Mouse (Mus musculus): ENCODE measurements at regions not wholly inside any gene's neighbourhood (a gene's known extent, or its start where the extent isn't known, plus 50 kb on each side); places are given as distances from the start of the nearest gene placed in this dataset.

GRCm38 (mm10) chr7:128868799-128869198 lies 124.1 kb downstream of the Sec23ip start:
- WGBS: 89% methylated on average over 2 of the region's 2 CpGs
- Histone ChIP-seq H3K27ac (ENCODE audit: insufficient read depth, low read depth, low read length) (no peak overlapping the region), H3K4me1 (ENCODE audit: control insufficient read depth, insufficient read depth, low read length) (no peaks in the 10 kb centered on the region), H3K4me3 (ENCODE audit: insufficient read depth, low read depth, low read length) (no peak overlapping the region)
- TF ChIP-seq POLR2A (IDR thresholded peaks at IDR 0.05; ENCODE audit: insufficient read depth, low read depth, low read length): no peak
- no peak for TF ChIP-seq CTCF (IDR thresholded peaks at IDR 0.05; ENCODE audit: insufficient read depth, low read depth, low read length)

DNA sequence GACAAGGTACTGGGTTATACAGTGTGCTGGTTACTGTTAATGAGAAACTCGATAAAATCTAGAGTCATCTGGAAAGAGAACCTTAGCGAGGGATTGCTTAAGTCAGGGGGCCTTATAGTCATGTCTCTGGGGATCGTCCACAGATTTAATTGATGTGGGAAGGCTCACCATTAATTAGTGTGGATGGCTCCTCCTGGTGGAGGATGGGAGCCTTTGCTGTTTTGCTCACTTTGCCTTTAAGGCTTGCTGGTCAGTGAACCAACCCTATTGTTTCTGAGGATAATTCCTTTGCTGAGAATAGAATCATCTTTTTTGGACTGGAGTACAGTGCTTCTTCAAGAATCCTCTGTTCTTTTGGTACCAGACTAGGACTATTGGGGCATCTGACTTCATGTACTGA lies 139.3 kb downstream of the Sec23ip start:
- H3K4me3 ChIP-seq (ENCODE audit: insufficient read depth, low read depth, low read length): no peak overlapping the region
- 0 out of 2 replicates have a peak, but pooled peaks cover 3% of the 10 kb centered on the region for H3K4me1 ChIP-seq (ENCODE audit: control insufficient read depth, insufficient read depth, low read length)
- 78% methylated on average over 3 of the region's 3 CpGs for WGBS
- TF ChIP-seq POLR2A (IDR thresholded peaks at IDR 0.05; ENCODE audit: insufficient read depth, low read depth, low read length) (no peak), CTCF (IDR thresholded peaks at IDR 0.05; ENCODE audit: insufficient read depth, low read depth, low read length) (no peak)
- no peak overlapping the region for H3K27ac ChIP-seq (ENCODE audit: insufficient read depth, low read depth, low read length)

GRCm38 (mm10) chr7:128885551-128885950 lies 140.8 kb downstream of the Sec23ip start:
- H3K4me3 ChIP-seq (ENCODE audit: insufficient read depth, low read depth, low read length): no peak overlapping the region
- TF ChIP-seq CTCF (IDR thresholded peaks at IDR 0.05; ENCODE audit: insufficient read depth, low read depth, low read length) (no peak), POLR2A (IDR thresholded peaks at IDR 0.05; ENCODE audit: insufficient read depth, low read depth, low read length) (no peak)

DNA sequence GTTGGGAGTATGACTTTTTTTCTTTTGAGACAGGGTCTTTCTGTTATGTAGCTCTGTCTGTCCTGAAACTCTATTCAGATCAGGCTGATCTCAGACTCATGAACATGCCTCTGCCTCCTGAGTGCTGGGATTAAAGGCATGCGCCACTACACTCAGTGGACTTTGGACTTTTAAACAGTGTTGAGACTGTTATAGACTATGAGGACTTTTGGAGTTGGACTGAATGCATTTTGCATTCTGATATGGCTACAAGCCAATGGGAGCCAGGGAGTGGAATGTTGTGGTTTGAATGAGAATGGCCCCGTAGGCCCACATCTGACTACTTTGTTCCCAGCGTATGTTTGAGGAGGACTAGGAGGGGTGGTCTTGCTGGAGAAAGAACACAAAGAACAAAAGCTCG lies 165.4 kb downstream of the Sec23ip start:
- 78% methylated on average over 4 of the region's 4 CpGs for WGBS
- H3K27ac ChIP-seq (ENCODE audit: insufficient read depth, low read depth, low read length): no peak overlapping the region
- no peak overlapping the region for H3K4me3 ChIP-seq (ENCODE audit: insufficient read depth, low read depth, low read length)
- TF ChIP-seq POLR2A (IDR thresholded peaks at IDR 0.05; ENCODE audit: insufficient read depth, low read depth, low read length): no peak
- no peak for TF ChIP-seq CTCF (IDR thresholded peaks at IDR 0.05; ENCODE audit: insufficient read depth, low read depth, low read length)
- H3K4me1 ChIP-seq (ENCODE audit: control insufficient read depth, insufficient read depth, low read length): no peaks in the 10 kb centered on the region

More at GRCm38 (mm10) chr7:128885551-128885950, 140.8 kb downstream of the Sec23ip start:
- H3K4me1 ChIP-seq (ENCODE audit: control insufficient read depth, insufficient read depth, low read length): no peaks in the 10 kb centered on the region
- 45% methylated on average over 4 of the region's 4 CpGs for WGBS
- H3K27ac ChIP-seq (ENCODE audit: insufficient read depth, low read depth, low read length): no peak overlapping the region

DNA sequence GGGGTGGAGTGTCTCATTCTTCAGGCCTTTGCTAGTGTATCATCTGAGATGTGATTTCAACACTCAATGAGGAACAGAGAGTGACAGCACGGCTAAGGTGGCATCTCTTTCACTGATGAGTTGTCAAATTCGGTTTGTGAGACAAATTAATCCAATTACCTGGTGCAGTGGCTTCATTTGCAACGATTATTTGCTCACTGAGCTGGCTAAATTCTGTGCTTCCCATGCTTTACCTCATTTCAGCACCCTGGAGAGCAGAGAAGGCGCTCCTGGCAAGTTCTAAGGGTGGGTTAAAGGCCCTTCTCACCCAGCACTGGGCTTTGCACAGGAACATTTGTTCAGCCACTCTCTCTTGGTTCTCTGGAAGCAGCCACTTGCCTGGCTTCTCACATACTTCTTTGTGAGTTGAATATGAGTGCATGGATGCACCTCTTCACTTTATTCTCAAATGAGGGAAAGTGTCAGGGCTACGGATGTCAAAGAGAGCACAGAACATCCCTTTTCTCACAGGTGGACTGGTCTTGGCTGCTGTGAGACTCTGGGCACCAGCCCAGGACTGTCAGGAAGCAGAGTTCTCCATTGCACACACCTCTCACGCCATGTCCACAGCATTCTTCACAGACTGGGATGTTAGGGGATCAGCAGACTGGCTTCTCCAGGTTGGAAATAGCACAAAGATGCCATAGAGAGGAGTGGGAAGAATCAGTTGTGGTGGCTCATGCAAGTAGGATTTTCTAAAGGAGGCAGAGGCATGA lies 193.4 kb downstream of the Sec23ip start:
- no peak for TF ChIP-seq POLR2A (IDR thresholded peaks at IDR 0.05; ENCODE audit: insufficient read depth, low read depth, low read length)
- TF ChIP-seq CTCF (IDR thresholded peaks at IDR 0.05; ENCODE audit: insufficient read depth, low read depth, low read length): no peak
- WGBS: 69% methylated on average over 6 of the region's 6 CpGs
- no peaks in the 10 kb centered on the region for H3K4me1 ChIP-seq (ENCODE audit: control insufficient read depth, insufficient read depth, low read length)

DNA sequence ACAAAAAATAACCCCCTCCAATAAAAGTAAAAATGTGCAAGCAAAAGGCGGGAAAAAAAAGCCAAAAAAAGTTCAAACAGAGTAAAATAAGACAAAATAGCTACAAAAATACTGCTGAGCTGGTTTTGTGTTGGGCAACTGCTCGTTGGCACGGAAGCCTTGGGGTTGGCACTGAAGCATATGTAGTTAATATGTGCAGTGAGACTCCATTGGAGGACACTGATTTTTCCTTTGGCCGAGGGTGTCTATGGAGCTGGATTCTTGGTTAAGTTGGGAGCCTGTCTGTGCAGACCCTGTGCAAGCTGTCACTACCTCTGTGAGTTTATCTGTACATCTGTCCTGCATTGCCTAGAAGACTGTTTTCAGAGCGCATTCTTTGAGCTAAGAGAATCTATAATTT lies 215.8 kb downstream of the Sec23ip start:
- Histone ChIP-seq H3K4me1 (ENCODE audit: control insufficient read depth, insufficient read depth, low read length) (no peaks in the 10 kb centered on the region), H3K4me3 (ENCODE audit: insufficient read depth, low read depth, low read length) (no peak overlapping the region), H3K27ac (ENCODE audit: insufficient read depth, low read depth, low read length) (no peak overlapping the region)
- 57% methylated on average over 5 of the region's 5 CpGs for WGBS
- TF ChIP-seq CTCF (IDR thresholded peaks at IDR 0.05; ENCODE audit: insufficient read depth, low read depth, low read length) (no peak), POLR2A (IDR thresholded peaks at IDR 0.05; ENCODE audit: insufficient read depth, low read depth, low read length) (no peak)

More for the DNA sequence above, 193.4 kb downstream of the Sec23ip start:
- Histone ChIP-seq H3K27ac (ENCODE audit: insufficient read depth, low read depth, low read length) (no peak overlapping the region), H3K4me3 (ENCODE audit: insufficient read depth, low read depth, low read length) (no peak overlapping the region)

GRCm38 (mm10) chr7:128979904-128980303 lies 235.2 kb downstream of the Sec23ip start:
- no peak for TF ChIP-seq CTCF (IDR thresholded peaks at IDR 0.05; ENCODE audit: insufficient read depth, low read depth, low read length)
- no peak for TF ChIP-seq POLR2A (IDR thresholded peaks at IDR 0.05; ENCODE audit: insufficient read depth, low read depth, low read length)
- Histone ChIP-seq H3K27ac (ENCODE audit: insufficient read depth, low read depth, low read length) (no peak overlapping the region), H3K4me1 (ENCODE audit: control insufficient read depth, insufficient read depth, low read length) (no peaks in the 10 kb centered on the region), H3K4me3 (ENCODE audit: insufficient read depth, low read depth, low read length) (no peak overlapping the region)
- 84% methylated on average over 3 of the region's 4 CpGs for WGBS

- Histone ChIP-seq H3K4me3 (ENCODE audit: insufficient read depth, low read depth, low read length) (no peak overlapping the region), H3K4me1 (ENCODE audit: control insufficient read depth, insufficient read depth, low read length) (no peaks in the 10 kb centered on the region), H3K27ac (ENCODE audit: insufficient read depth, low read depth, low read length) (no peak overlapping the region)
- WGBS: 52% methylated on average over 7 of the region's 7 CpGs
- TF ChIP-seq CTCF (IDR thresholded peaks at IDR 0.05; ENCODE audit: insufficient read depth, low read depth, low read length) (no peak), POLR2A (IDR thresholded peaks at IDR 0.05; ENCODE audit: insufficient read depth, low read depth, low read length) (no peak)
These were observed 236.1 kb downstream of the Sec23ip start for GRCm38 (mm10) chr7:128980827-128981226.

GRCm38 (mm10) chr7:128998759-128999158 lies 254.0 kb downstream of the Sec23ip start:
- no peak for TF ChIP-seq CTCF (IDR thresholded peaks at IDR 0.05; ENCODE audit: insufficient read depth, low read depth, low read length)
- no peak for TF ChIP-seq POLR2A (IDR thresholded peaks at IDR 0.05; ENCODE audit: insufficient read depth, low read depth, low read length)
- H3K4me1 ChIP-seq (ENCODE audit: control insufficient read depth, insufficient read depth, low read length): peaks cover 10% of the 10 kb centered on the region; the same call in 1 of the 2 replicates
- H3K27ac ChIP-seq (ENCODE audit: insufficient read depth, low read depth, low read length): no peak overlapping the region
- H3K4me3 ChIP-seq (ENCODE audit: insufficient read depth, low read depth, low read length): no peak overlapping the region
- WGBS: 62% methylated on average over 4 of the region's 4 CpGs
